In genomic region chr9:47357756-47358399, GRCm38 (mm10) we compare ENCODE assay signal across 10 mouse cellular contexts.
DNase-seq lines count a peak whose midpoint lies in the region; ATAC-seq and TF ChIP-seq lines count a peak whose summit lies in the region.
"Had no signal": no experiment of that assay in that cellular context is flagged by ENCODE, and none has a peak within 500 bp of the region (broad histone marks: within the 10 kb centered on the region; RNA-seq: fewer than 3 reads in every experiment).

No protein-coding gene starts in this region.

- H3K36me3 ChIP-seq in heart, adult 2 months (ENCODE audit: control insufficient read depth, insufficient read depth, low read length) = no peaks in the 10 kb centered on the region
- no peaks in the 10 kb centered on the region for H3K36me3 ChIP-seq in midbrain, embryonic 14.5 days (ENCODE audit: control insufficient read depth, insufficient read depth, low read length)

- intact Hi-C loops in heart, adult 2 months (cut with DNase I) = no loop called here

- WGBS in heart, adult 2 months = 52% methylated on average over 17 of the region's 17 CpGs
- WGBS in midbrain, embryonic 14.5 days = 44% methylated on average over 17 of the region's 17 CpGs

- no peaks in the 10 kb centered on the region for H3K4me1 ChIP-seq in heart, adult 2 months (ENCODE audit: control insufficient read depth, insufficient read depth, low read length)
- H3K4me1 ChIP-seq in midbrain, embryonic 14.5 days (ENCODE audit: control insufficient read depth, insufficient read depth, low read length) = peaks cover 26% of the 10 kb centered on the region
- H3K4me1 ChIP-seq: megakaryocyte, embryonic 14.5 days had no signal

- H3K79me2 ChIP-seq in heart, adult 2 months (replicated peaks; ENCODE audit: control insufficient read depth, insufficient read depth, low read length) = no peaks in the 10 kb centered on the region

- no peak overlapping the region for H3K4me3 ChIP-seq in heart, adult 2 months
- no peak overlapping the region for H3K4me3 ChIP-seq in midbrain, embryonic 14.5 days (replicated peaks; ENCODE audit: low read depth, low read length)
- H3K4me3 ChIP-seq: erythroblast, embryonic 14.5 days; megakaryocyte, embryonic 14.5 days had no signal

- H3K9ac ChIP-seq in heart, adult 2 months (ENCODE audit: low read depth, low read length) = no peak overlapping the region
- H3K9ac ChIP-seq in midbrain, embryonic 14.5 days (replicated peaks; ENCODE audit: low read length) = no peak overlapping the region

- H3K27ac ChIP-seq in heart, adult 2 months = no peak overlapping the region
- no peak overlapping the region for H3K27ac ChIP-seq in midbrain, embryonic 14.5 days (replicated peaks; ENCODE audit: low read depth, low read length)

- no peaks in the 10 kb centered on the region for H3K9me3 ChIP-seq in midbrain, embryonic 14.5 days (ENCODE audit: control insufficient read depth, low read length)

- no peak for TF ChIP-seq EP300 in heart, adult 2 months (IDR thresholded peaks at IDR 0.05; ENCODE audit: insufficient read depth, low read depth, low read length)

- no peaks in the 10 kb centered on the region for H3K27me3 ChIP-seq in heart, adult 2 months (ENCODE audit: control insufficient read depth, insufficient read depth, low read length)
- H3K27me3 ChIP-seq in midbrain, embryonic 14.5 days (ENCODE audit: control insufficient read depth, insufficient read depth, low read length) = peaks cover 10% of the 10 kb centered on the region
- H3K27me3 ChIP-seq: megakaryocyte, embryonic 14.5 days had no signal

- TF ChIP-seq CTCF in heart, adult 2 months (IDR thresholded peaks at IDR 0.05) = no peak

- ATAC-seq in midbrain, embryonic 14.5 days (ENCODE audit: low FRiP score, low TSS enrichment) = peak; percentile 87

- DNase-seq in layer of hippocampus, adult 11-12 months (ENCODE audit: low spot score) = peak; percentile 38
- no peak for DNase-seq in layer of hippocampus, adult 18-20 months (ENCODE audit: low spot score in 2 of 2)
- peak; percentile 29 to 46 for DNase-seq in cerebellum, adult 18-20 months
- peak; percentile 56 to 61 for DNase-seq in heart, adult 2 months
- peak; percentile 6 to 41 for DNase-seq in kidney, postnatal 36 days
- peak; percentile 86 for DNase-seq in midbrain, embryonic 14.5 days
- peak; percentile 16 for DNase-seq in urinary bladder, postnatal 25 days (ENCODE audit: low spot score)
- DNase-seq in yolk sac, embryonic 10.5 days (ENCODE audit: low spot score) = no peak

- TF ChIP-seq POLR2A in heart, adult 2 months (IDR thresholded peaks at IDR 0.05; ENCODE audit: insufficient read depth, low read depth, low read length) = no peak

- no peak overlapping the region for H3K4me2 ChIP-seq in midbrain, embryonic 14.5 days (ENCODE audit: low read length)

Comparison
In these comparisons a context has a peak if more than half of its experiments do, and no peak if none do; other contexts are left out.
1. DNase-seq: peak in layer of hippocampus, adult 11-12 months (single experiment), cerebellum, adult 18-20 months (2 of 2), heart, adult 2 months (2 of 2), kidney, postnatal 36 days (2 of 2), midbrain, embryonic 14.5 days (single experiment) and urinary bladder, postnatal 25 days (single experiment); none in layer of hippocampus, adult 18-20 months (0 of 2) and yolk sac, embryonic 10.5 days (single experiment).